Mouse (Mus musculus) olfactory bulb, adult 2 months (tissue): ENCODE results near the gene Ppp4r4. TPM values are rescaled to one million over a fixed set of nuclear protein-coding genes. Genes with fewer than 3 reads are reported as not detected.

Experiments
- H3K27ac ChIP-seq: fragments of 200-500 bp; 2 replicates; pipeline ENCODE4 v1.5.1; 2012; ENCODE audit warnings: low read depth, low read length; ENCODE audit not compliant: insufficient read depth
- H3K4me1 ChIP-seq: fragments of 200-500 bp; 2 replicates; pipeline ENCODE4 v1.6.1; 2012; ENCODE audit warnings: low read length; ENCODE audit not compliant: control insufficient read depth, insufficient read depth
- H3K4me3 ChIP-seq: fragments of 200-500 bp; 2 replicates; pipeline ENCODE4 v1.5.1; 2012; ENCODE audit warnings: mild to moderate bottlenecking, low read depth, low read length, moderate library complexity; ENCODE audit not compliant: insufficient read depth
- CTCF ChIP-seq: fragments of 200-500 bp; IDR thresholded peaks from 2 replicates; pipeline ENCODE4 v1.5.1; 2012; ENCODE audit warnings: low read depth, mild to moderate bottlenecking, low read length, moderate library complexity; ENCODE audit not compliant: insufficient read depth
- POLR2A ChIP-seq: fragments of 200-500 bp; IDR thresholded peaks from 2 replicates; pipeline ENCODE4 v1.6.1; 2012; ENCODE audit warnings: mild to moderate bottlenecking, low read depth, low read length, moderate library complexity; ENCODE audit not compliant: insufficient read depth
- WGBS: fragments of 180-500 bp; shearing (Covaris S2); methylation state at CpG from one replicate; pipeline ENCODE4 v1.1.7; 2018; 5-methylcytosine and 5-hydroxymethylcytosine counted together
- polyA plus RNA-seq: library from polyadenylated mRNA; stranded (reverse); fragments of >200 nt; gene quantifications from 2 replicates; pipeline ENCODE4 v1.2.4, GENCODE M21; 2012; ENCODE audit warnings: low replicate concordance; ENCODE audit not compliant: missing spikeins, insufficient read depth, insufficient read length

Ppp4r4 gene
- polyA plus RNA-seq, 1 experiment, result not detected

GRCm38 (mm10) chr12:103600364-103600763 lies 68.3 kb downstream of the Ppp4r4 start:
- Histone ChIP-seq H3K27ac (no peak overlapping the region), H3K4me1 (no peaks in the 10 kb centered on the region), H3K4me3 (no peak overlapping the region)
- 54% methylated on average over 3 of the region's 3 CpGs for WGBS
- TF ChIP-seq POLR2A, result no peak
- no peak for TF ChIP-seq CTCF

DNA sequence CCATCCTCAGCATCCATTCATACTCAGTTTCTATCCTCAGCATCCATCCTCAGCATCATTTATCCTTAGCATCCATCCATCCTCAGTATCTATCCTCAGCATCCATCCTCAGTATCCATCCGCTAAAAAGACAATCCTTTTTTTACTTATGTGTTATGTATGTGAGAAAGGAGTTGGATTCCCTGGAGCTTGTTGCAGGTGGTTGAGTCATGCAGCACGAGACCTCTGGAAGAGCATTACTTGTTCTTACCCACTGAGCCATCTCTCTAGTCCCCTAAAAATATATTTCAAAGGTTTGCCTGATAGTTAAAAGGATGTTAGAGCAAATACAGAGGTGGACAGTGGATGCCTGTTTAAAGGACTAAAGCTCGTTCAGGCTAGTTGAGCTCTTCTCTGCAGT lies 69.8 kb downstream of the Ppp4r4 start:
- no peak overlapping the region for H3K27ac ChIP-seq
- H3K4me1 ChIP-seq, result no peaks in the 10 kb centered on the region
- 72% methylated on average over 3 of the region's 3 CpGs for WGBS
- no peak overlapping the region for H3K4me3 ChIP-seq
- TF ChIP-seq CTCF (no peak), POLR2A (no peak)

- Histone ChIP-seq H3K27ac (no peak overlapping the region), H3K4me1 (no peaks in the 10 kb centered on the region), H3K4me3 (no peak overlapping the region)
- no peak for TF ChIP-seq CTCF
- no peak for TF ChIP-seq POLR2A
- WGBS, result 92% methylated on average over 1 of the region's 1 CpGs
Observed at GRCm38 (mm10) chr12:103615141-103615540, 83.1 kb downstream of the Ppp4r4 start.

GRCm38 (mm10) chr12:103615734-103616133 lies 83.7 kb downstream of the Ppp4r4 start:
- Histone ChIP-seq H3K27ac (no peak overlapping the region), H3K4me1 (no peaks in the 10 kb centered on the region), H3K4me3 (no peak overlapping the region)
- WGBS, result 83% methylated on average over 4 of the region's 4 CpGs
- TF ChIP-seq POLR2A, result no peak
- no peak for TF ChIP-seq CTCF

GRCm38 (mm10) chr12:103616860-103617261 lies 84.8 kb downstream of the Ppp4r4 start:
- H3K4me3 ChIP-seq, result no peak overlapping the region
- no peak for TF ChIP-seq POLR2A
- no peak for TF ChIP-seq CTCF
- 93% methylated on average over 10 of the region's 10 CpGs for WGBS

GRCm38 (mm10) chr12:103631203-103631612 lies 99.1 kb downstream of the Ppp4r4 start, which contains the start of gene Serpina10:
Gene Serpina10 (minus strand): TSS chr12:103631444.
- no peaks in the 10 kb centered on the region for H3K4me1 ChIP-seq
- WGBS, result 82% methylated on average over 3 of the region's 3 CpGs
- no peak within 1 kb of the TSS for H3K4me3 ChIP-seq
- TF ChIP-seq POLR2A, result no peak
- TF ChIP-seq CTCF, result no peak
- H3K27ac ChIP-seq, result no peak within 1 kb of the TSS

More at GRCm38 (mm10) chr12:103616860-103617261, 84.8 kb downstream of the Ppp4r4 start:
- Histone ChIP-seq H3K4me1 (no peaks in the 10 kb centered on the region), H3K27ac (no peak overlapping the region)

DNA sequence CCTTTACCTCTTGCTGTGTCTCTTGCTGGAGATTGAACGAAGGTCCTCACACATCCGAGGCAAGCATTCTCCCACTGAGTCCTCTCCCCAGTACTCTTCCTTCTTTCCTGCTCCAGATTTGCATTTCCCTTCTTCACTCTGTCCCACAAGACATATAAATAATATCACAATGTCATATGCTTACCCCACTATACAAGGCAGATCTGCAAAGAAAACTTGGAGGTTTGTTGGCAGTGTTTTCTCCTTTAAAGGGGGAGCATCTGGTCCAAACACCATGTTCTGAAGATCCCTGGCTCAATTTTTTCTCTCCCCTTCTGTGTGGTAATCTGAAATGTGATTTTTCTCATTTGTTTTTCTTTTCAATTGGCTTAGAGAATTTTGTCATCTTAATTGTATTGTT lies 102.3 kb downstream of the Ppp4r4 start:
- no peak for TF ChIP-seq POLR2A
- TF ChIP-seq CTCF, result no peak
- Histone ChIP-seq H3K4me1 (no peaks in the 10 kb centered on the region), H3K4me3 (no peak overlapping the region), H3K27ac (no peak overlapping the region)
- WGBS, result 79% methylated on average over 2 of the region's 2 CpGs

DNA sequence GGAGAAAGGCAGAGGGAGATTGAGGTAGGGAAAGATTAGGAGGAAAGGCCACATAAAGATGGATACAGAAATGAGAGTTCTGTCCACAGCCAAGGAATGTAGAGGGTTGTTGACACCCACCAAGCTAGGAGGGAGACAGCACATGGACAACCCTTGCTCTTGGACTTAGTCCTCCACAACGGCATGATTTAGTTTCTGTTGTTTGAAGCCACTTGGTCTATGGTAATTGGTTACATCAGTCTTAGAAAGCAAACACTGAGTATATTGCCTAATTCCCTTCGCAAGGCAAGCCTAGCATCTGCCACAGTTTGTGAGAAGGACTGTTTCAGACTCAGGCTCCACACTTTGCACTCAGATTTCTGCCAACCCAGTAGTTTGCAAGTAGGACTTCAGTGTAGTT lies 103.8 kb downstream of the Ppp4r4 start:
- no peak for TF ChIP-seq CTCF
- TF ChIP-seq POLR2A, result no peak
- 89% methylated on average over 2 of the region's 2 CpGs for WGBS
- H3K4me3 ChIP-seq, result no peak overlapping the region
- H3K27ac ChIP-seq, result no peak overlapping the region
- H3K4me1 ChIP-seq, result no peaks in the 10 kb centered on the region

- Histone ChIP-seq H3K4me1 (no peaks in the 10 kb centered on the region), H3K27ac (no peak overlapping the region), H3K4me3 (no peak overlapping the region)
- 0% methylated on average over 2 of the region's 2 CpGs for WGBS
- TF ChIP-seq CTCF (no peak), POLR2A (no peak)
Observed at GRCm38 (mm10) chr12:103643336-103643735, 111.3 kb downstream of the Ppp4r4 start.

DNA sequence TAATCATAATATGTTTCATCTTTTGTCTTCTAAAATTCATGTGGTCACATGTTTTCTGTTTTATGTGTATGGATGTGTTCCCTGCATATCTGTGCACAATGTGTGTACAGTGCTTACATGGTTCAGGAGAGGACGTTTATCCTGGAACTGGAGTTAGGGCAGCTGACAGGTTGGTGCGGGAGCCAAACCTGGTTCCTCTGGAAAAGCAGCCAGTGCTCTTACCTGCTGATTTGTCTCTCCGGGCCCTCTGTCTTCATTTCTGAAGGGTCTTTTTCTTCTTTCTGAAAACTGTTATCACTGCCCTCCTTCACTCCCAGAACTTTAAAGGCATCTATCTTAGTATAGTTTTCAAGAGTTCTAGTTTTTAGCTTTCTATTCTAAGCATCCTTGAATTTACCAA lies 111.7 kb downstream of the Ppp4r4 start:
- TF ChIP-seq POLR2A (no peak), CTCF (no peak)
- WGBS, result 90% methylated on average over 3 of the region's 3 CpGs
- Histone ChIP-seq H3K27ac (no peak overlapping the region), H3K4me1 (no peaks in the 10 kb centered on the region), H3K4me3 (no peak overlapping the region)
